Mouse (Mus musculus): Measurements from ENCODE around the gene Spsb2. TPM values are rescaled to one million over a fixed set of nuclear protein-coding genes. Genes with fewer than 3 reads are reported as not detected.

Gene Spsb2
- total RNA-seq, 1 experiment from 2014 or later = 10.5 TPM

GRCm38 (mm10) chr6:124839805-124840204 lies 31.3 kb downstream of the Spsb2 start:
- ATAC-seq (ENCODE audit: extremely low read depth, insufficient number of reproducible peaks, low FRiP score, poor library complexity, severe bottlenecking) = no peak

GRCm38 (mm10) chr6:124840241-124841167 lies 32.0 kb downstream of the Spsb2 start, which contains the start of gene Gnb3:
Gene Gnb3, minus strand, starts transcription at chr6:124840275.
- ATAC-seq (ENCODE audit: extremely low read depth, insufficient number of reproducible peaks, low FRiP score, poor library complexity, severe bottlenecking) = no peak

- peak; percentile 84 for ATAC-seq (ENCODE audit: extremely low read depth, insufficient number of reproducible peaks, low FRiP score, poor library complexity, severe bottlenecking)
These were observed 38.8 kb downstream of the Spsb2 start for GRCm38 (mm10) chr6:124847305-124847704.

- no peak for ATAC-seq (ENCODE audit: extremely low read depth, insufficient number of reproducible peaks, low FRiP score, poor library complexity, severe bottlenecking)
These were observed 42.1 kb downstream of the Spsb2 start for GRCm38 (mm10) chr6:124850535-124850934.

- no peak for ATAC-seq (ENCODE audit: extremely low read depth, insufficient number of reproducible peaks, low FRiP score, poor library complexity, severe bottlenecking)
These were observed 46.2 kb downstream of the Spsb2 start for GRCm38 (mm10) chr6:124854647-124855046.

GRCm38 (mm10) chr6:124856321-124856720 lies 47.9 kb downstream of the Spsb2 start:
- ATAC-seq (ENCODE audit: extremely low read depth, insufficient number of reproducible peaks, low FRiP score, poor library complexity, severe bottlenecking) = no peak

GRCm38 (mm10) chr6:124856916-124857839 lies 48.7 kb downstream of the Spsb2 start, which contains the start of gene P3h3:
Gene P3h3, minus strand, starts transcription at chr6:124857752.
- peak; percentile 57 for ATAC-seq (ENCODE audit: extremely low read depth, insufficient number of reproducible peaks, low FRiP score, poor library complexity, severe bottlenecking)

GRCm38 (mm10) chr6:124857840-124858530 lies 49.5 kb downstream of the Spsb2 start:
- ATAC-seq (ENCODE audit: extremely low read depth, insufficient number of reproducible peaks, low FRiP score, poor library complexity, severe bottlenecking) = no peak

- ATAC-seq (ENCODE audit: extremely low read depth, insufficient number of reproducible peaks, low FRiP score, poor library complexity, severe bottlenecking) = no peak
These were observed 50.3 kb downstream of the Spsb2 start for GRCm38 (mm10) chr6:124858561-124859318.

GRCm38 (mm10) chr6:124859725-124860124 lies 51.3 kb downstream of the Spsb2 start:
- peak; percentile 43 for ATAC-seq (ENCODE audit: extremely low read depth, insufficient number of reproducible peaks, low FRiP score, poor library complexity, severe bottlenecking)

Other genes with a start within 250 kb of the Spsb2 start
- gene C1rb, start 238.4 kb upstream of the Spsb2 start, total RNA-seq (2017) = not detected in 2 replicates
- not detected in 2 replicates for gene C1s2, start 172.6 kb upstream of the Spsb2 start, total RNA-seq (2017)
- 21.4 and 26.5 TPM in 2 replicates for gene Lpcat3, start 145.6 kb upstream of the Spsb2 start, total RNA-seq (2017)
- gene Emg1, start 96.5 kb upstream of the Spsb2 start, total RNA-seq (2017) = 89.3 and 107 TPM in 2 replicates
- gene Phb2, start 96.3 kb upstream of the Spsb2 start, total RNA-seq (2017) = 110 and 117 TPM in 2 replicates
- 1,943 and 2,202 TPM in 2 replicates for gene Ptpn6, start 69.9 kb upstream of the Spsb2 start, total RNA-seq (2017)
- 161 and 171 TPM in 2 replicates for gene Grcc10, start 67.3 kb upstream of the Spsb2 start, total RNA-seq (2017)
- 0.74 TPM in 1 of 2 replicates, not detected in the other for gene Gm45234, start 52.6 kb upstream of the Spsb2 start, total RNA-seq (2017)
- 6.5 and 11.6 TPM in 2 replicates for gene Atn1, start 52.1 kb upstream of the Spsb2 start, total RNA-seq (2017)
- gene Eno2, start 39.0 kb upstream of the Spsb2 start, total RNA-seq (2017) = not detected in 2 replicates
- 6.8 and 7.9 TPM in 2 replicates for gene Lrrc23, start 28.9 kb upstream of the Spsb2 start, total RNA-seq (2017)
- gene Tpi1, start 5.6 kb downstream of the Spsb2 start, total RNA-seq (2017) = 43.0 and 64.8 TPM in 2 replicates
- gene Usp5, start 20.8 kb downstream of the Spsb2 start, total RNA-seq (2017) = 35.1 and 50.1 TPM in 2 replicates
- gene Cdca3, start 20.9 kb downstream of the Spsb2 start, total RNA-seq (2017) = 1.4 and 3.0 TPM in 2 replicates
- 0.70 TPM in 1 of 2 replicates, not detected in the other for gene Gnb3, start 31.6 kb downstream of the Spsb2 start, total RNA-seq (2017)
- gene P3h3, start 49.1 kb downstream of the Spsb2 start, total RNA-seq (2017) = not detected in 2 replicates
- gene Gpr162, start 55.3 kb downstream of the Spsb2 start, total RNA-seq (2017) = not detected in 2 replicates
- 6.8 and 7.1 TPM in 2 replicates for gene Cd4, start 79.6 kb downstream of the Spsb2 start, total RNA-seq (2017)
- 0.25 and 0.70 TPM in 2 replicates for gene Lag3, start 103.0 kb downstream of the Spsb2 start, total RNA-seq (2017)
- gene Ptms, start 111.4 kb downstream of the Spsb2 start, total RNA-seq (2017) = 94.0 and 109 TPM in 2 replicates
- 56.3 and 57.7 TPM in 2 replicates for gene Mlf2, start 122.7 kb downstream of the Spsb2 start, total RNA-seq (2017)
- 19.1 and 23.7 TPM in 2 replicates for gene Cops7a, start 156.9 kb downstream of the Spsb2 start, total RNA-seq (2017)
- gene Pianp, start 188.0 kb downstream of the Spsb2 start, total RNA-seq (2017) = not detected in 2 replicates
- 45.1 and 58.1 TPM in 2 replicates for gene Zfp384, start 200.5 kb downstream of the Spsb2 start, total RNA-seq (2017)
- gene Ing4, start 231.1 kb downstream of the Spsb2 start, total RNA-seq (2017) = 136 and 143 TPM in 2 replicates
- gene Acrbp, start 241.0 kb downstream of the Spsb2 start, total RNA-seq (2017) = 26.8 and 32.7 TPM in 2 replicates

Measured in neutrophil, adult 5-6 weeks (primary cell).